Mouse (Mus musculus): ENCODE data around the gene Tbc1d17.

DNA sequence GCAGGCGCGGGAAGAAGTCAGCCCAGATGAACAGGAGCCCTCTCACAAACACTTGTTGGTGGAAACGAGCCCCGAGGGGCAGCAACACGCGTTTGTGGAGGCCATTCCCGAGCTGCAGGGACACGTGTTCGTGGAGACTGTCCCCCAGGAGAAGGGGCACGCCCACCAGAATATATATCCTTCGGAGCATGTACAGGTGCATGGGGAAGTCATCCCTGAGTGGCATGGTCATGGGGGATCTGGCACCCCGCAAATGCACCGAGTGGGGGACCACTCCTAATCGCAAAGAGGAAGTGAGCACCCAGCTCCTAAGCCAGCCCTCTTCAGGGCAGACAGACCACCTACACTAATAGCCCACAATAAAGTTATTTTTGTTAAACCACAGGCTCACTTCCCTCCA, 8.5 kb downstream of the Tbc1d17 start:
- TF ChIP-seq CTCF (IDR thresholded peaks at IDR 0.05; ENCODE audit: extremely low read depth, insufficient read depth, low read length): no peak
- TF ChIP-seq POLR2A (IDR thresholded peaks at IDR 0.05; ENCODE audit: extremely low read depth, insufficient read depth, low read length): no peak

Data from cortical plate, adult 2 months (tissue).